Mouse (Mus musculus) heart, embryonic 13.5 days (tissue): ENCODE measurements around the gene Phf20. TPM values are rescaled to one million over a fixed set of nuclear protein-coding genes. Genes with fewer than 3 reads are reported as not detected.

Source experiments
- ATAC-seq: fragments of 200-750 bp; cut with Nextera tagmentation; 2 replicates; pipeline ENCODE4 v1.8.0; 2017; ENCODE audit warnings: moderate TSS enrichment; ENCODE audit not compliant: insufficient number of reproducible peaks, low FRiP score, low TSS enrichment; ENCODE audit errors: extremely low read depth
- H3K27ac ChIP-seq: fragments of 300-500 bp; sonication (generic); replicated peaks from 2 replicates; pipeline ENCODE4 v1.5.1; 2015; ENCODE audit warnings: moderate library complexity, mild to moderate bottlenecking, inconsistent platforms
- H3K27me3 ChIP-seq: fragments of 300-500 bp; sonication (generic); replicated peaks from 2 replicates; pipeline ENCODE4 v1.6.1; 2015; ENCODE audit warnings: mild to moderate bottlenecking, inconsistent platforms
- H3K36me3 ChIP-seq: fragments of 300-500 bp; sonication (generic); 2 replicates; pipeline ENCODE4 v1.6.1; 2015; ENCODE audit warnings: mild to moderate bottlenecking, inconsistent platforms
- H3K4me1 ChIP-seq: fragments of 300-500 bp; sonication (generic); 2 replicates; pipeline ENCODE4 v1.6.1; 2015; ENCODE audit warnings: inconsistent platforms
- H3K4me2 ChIP-seq: fragments of 300-500 bp; sonication (generic); 2 replicates; pipeline ENCODE4 v1.6.1; 2015; ENCODE audit warnings: inconsistent platforms, mild to moderate bottlenecking, moderate library complexity
- H3K4me3 ChIP-seq: fragments of 300-500 bp; sonication (generic); 2 replicates; pipeline ENCODE4 v1.5.1; 2015; ENCODE audit warnings: moderate library complexity, mild to moderate bottlenecking, inconsistent platforms
- H3K9ac ChIP-seq: fragments of 300-500 bp; sonication (generic); 2 replicates; pipeline ENCODE4 v1.6.1; 2015; ENCODE audit warnings: inconsistent platforms, mild to moderate bottlenecking, moderate library complexity
- H3K9me3 ChIP-seq: fragments of 300-500 bp; sonication (generic); 2 replicates; pipeline ENCODE4 v1.6.1; 2016; ENCODE audit warnings: inconsistent platforms
- WGBS: fragments of 180-500 bp; shearing (Covaris S2); methylation state at CpG from one replicate; pipeline ENCODE4 v1.1.7; 2015; ENCODE audit warnings: mixed read lengths; 5-methylcytosine and 5-hydroxymethylcytosine counted together
- polyA plus RNA-seq: library from polyadenylated mRNA; unstranded; fragments of >200 nt; fragmentation: Nextera tagmentation; extraction: Ambion mirVana; gene quantifications from 2 replicates; pipeline ENCODE4 v1.2.1, GENCODE M21; 2015

The Phf20 gene
- polyA plus RNA-seq, 1 experiment from 2014 or later = 48.6 TPM

DNA sequence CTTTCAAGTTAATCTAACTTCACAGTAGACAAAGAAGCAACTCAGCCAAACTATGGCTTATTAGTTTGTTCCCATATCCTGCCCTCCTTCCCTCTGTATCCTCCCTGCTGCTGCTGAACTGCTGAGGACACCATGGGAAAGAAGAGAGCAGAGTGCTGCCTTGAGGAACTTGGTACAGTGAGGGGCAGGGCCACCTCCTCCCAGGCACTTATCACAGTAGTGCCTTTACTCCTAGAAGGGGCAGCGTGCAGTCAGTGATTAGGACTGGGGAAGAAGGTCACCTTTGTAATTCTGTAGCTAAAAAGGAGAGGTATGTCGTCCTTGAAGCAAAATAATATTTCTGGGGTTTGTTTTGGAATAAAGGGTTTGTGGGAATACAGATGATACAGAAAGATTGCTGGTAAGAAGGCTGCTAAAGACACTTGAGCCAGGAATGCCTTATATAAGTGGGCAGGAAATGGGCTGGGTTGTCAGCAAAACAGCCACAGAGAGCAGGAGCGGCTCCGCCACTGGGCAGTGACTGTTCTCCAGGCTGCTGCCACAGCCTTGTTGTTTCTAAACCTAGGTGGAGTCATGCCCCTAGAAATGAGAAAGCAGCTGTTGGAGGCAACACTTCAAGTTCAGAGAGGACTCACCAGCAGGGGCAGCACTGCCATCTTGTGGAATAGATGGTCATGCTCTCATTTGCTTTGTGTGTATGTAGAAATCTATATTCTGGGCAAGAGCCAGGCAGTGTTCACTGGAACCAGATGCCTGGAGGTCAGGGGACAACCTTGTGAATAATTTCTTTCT, 82.2 kb downstream of the Phf20 start:
- 15% methylated on average over 4 of the region's 4 CpGs for WGBS
- H3K9ac ChIP-seq = peak overlapping the region; percentile 44
- no peak overlapping the region for H3K4me3 ChIP-seq
- peak overlapping the region; percentile 79 for H3K27ac ChIP-seq
- H3K9me3 ChIP-seq = no peaks in the 10 kb centered on the region
- peaks cover 21% of the 10 kb centered on the region for H3K4me1 ChIP-seq
- no peak overlapping the region for H3K4me2 ChIP-seq
- peak; percentile 37; the same call in 1 of the 2 replicates for ATAC-seq
- peaks cover 52% of the 10 kb centered on the region for H3K36me3 ChIP-seq
- no peaks in the 10 kb centered on the region for H3K27me3 ChIP-seq

DNA sequence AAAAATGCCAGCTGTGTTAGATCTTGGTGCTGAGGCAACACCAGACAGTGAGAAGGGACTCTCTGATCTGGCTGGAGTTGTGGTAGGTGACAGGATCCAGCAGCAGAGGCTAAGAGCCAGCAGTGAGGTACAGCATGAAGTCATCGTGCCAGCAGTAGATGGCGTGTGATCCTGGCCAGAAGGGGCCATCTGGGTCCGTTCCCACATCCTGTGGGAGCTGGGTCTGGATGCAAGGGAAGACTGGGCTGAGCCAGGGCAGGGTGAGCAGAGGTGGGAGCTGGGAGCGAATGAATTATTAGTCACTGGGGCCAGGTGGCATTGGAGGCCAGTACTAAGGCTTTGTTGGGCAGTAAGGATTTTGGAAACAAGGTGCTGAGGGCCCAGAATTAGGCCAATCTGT, 85.0 kb downstream of the Phf20 start:
- H3K36me3 ChIP-seq = peaks cover 56% of the 10 kb centered on the region
- H3K9me3 ChIP-seq = no peaks in the 10 kb centered on the region
- no peak for ATAC-seq
- no peak overlapping the region for H3K9ac ChIP-seq
- H3K27ac ChIP-seq = no peak overlapping the region
- H3K4me3 ChIP-seq = no peak overlapping the region
- H3K27me3 ChIP-seq = no peaks in the 10 kb centered on the region
- 55% methylated on average over 4 of the region's 4 CpGs for WGBS
- H3K4me1 ChIP-seq = peaks cover 21% of the 10 kb centered on the region
- H3K4me2 ChIP-seq = no peak overlapping the region

DNA sequence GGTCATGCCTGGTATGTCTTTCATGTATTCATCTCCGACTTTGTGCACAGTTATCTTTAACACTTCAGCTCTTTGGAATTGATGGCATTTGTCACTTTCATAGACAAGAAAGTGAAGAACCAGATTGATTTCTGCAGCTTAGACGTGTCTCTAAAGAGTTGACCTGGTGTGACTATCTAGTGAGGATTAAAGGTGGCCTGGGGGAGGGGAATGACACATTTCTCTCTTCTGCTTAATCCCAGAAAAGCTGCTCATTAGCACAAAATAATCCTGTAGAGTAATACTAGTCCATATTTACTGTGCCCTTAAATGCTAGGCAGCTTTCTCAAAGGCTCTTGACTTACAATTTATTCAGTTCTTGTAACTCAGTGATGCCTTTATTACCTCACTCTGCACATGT, 88.9 kb downstream of the Phf20 start:
- Histone ChIP-seq H3K4me3 (no peak overlapping the region), H3K36me3 (peaks cover 65% of the 10 kb centered on the region), H3K4me2 (no peak overlapping the region), H3K27ac (no peak overlapping the region), H3K9me3 (no peaks in the 10 kb centered on the region), H3K27me3 (no peaks in the 10 kb centered on the region), H3K4me1 (peaks cover 14% of the 10 kb centered on the region), H3K9ac (no peak overlapping the region)
- no peak for ATAC-seq
- 45% methylated on average over 2 of the region's 2 CpGs for WGBS

DNA sequence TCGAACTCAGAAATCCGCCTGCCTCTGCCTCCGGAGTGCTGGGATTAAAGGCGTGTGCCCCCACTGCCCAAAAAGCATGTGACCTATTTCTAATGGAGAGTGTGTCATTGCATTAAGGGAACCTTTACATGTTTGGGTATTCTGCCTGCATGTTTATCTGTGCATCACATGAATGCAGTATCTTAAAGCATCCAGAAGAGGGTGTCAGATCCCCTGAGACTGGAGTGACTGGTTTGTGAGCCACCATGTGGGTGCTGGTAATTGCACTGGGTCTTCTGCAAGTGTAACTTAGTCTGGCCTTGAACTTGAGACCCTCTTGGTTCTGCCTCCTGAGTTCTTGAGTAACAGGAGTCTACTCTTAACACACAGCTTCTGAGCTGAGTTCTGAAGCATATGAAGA, 90.5 kb downstream of the Phf20 start:
- Histone ChIP-seq H3K4me3 (no peak overlapping the region), H3K4me1 (peaks cover 11% of the 10 kb centered on the region), H3K27me3 (no peaks in the 10 kb centered on the region), H3K4me2 (no peak overlapping the region), H3K27ac (no peak overlapping the region), H3K9me3 (no peaks in the 10 kb centered on the region), H3K9ac (no peak overlapping the region), H3K36me3 (peaks cover 72% of the 10 kb centered on the region)
- 90% methylated on average over 4 of the region's 4 CpGs for WGBS
- no peak for ATAC-seq

DNA sequence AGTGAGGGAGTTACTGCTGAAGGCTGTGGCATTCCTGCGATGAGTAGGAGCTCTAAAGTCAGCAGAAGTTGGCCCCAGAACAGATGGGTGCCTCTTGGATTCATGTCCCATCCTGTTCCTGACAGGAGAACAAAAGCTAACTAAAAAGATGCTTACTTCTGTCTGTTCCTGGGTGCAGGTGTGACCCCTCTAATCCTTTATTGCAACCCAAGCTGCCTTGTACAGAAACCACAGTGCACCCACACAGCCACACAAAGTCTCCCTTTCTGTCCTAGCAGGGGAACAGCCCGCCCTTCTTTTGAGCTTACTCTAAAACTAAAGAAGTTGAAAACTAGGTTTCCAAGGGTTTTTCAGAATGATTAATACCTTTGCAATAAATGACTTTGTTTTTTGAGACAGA, 92.0 kb downstream of the Phf20 start:
- no peaks in the 10 kb centered on the region for H3K9me3 ChIP-seq
- H3K4me3 ChIP-seq = no peak overlapping the region
- peaks cover 72% of the 10 kb centered on the region for H3K36me3 ChIP-seq
- no peak for ATAC-seq
- no peak overlapping the region for H3K27ac ChIP-seq
- H3K27me3 ChIP-seq = no peaks in the 10 kb centered on the region
- H3K4me2 ChIP-seq = no peak overlapping the region
- WGBS = 79% methylated on average over 2 of the region's 2 CpGs
- no peak overlapping the region for H3K9ac ChIP-seq
- peaks cover 11% of the 10 kb centered on the region for H3K4me1 ChIP-seq

DNA sequence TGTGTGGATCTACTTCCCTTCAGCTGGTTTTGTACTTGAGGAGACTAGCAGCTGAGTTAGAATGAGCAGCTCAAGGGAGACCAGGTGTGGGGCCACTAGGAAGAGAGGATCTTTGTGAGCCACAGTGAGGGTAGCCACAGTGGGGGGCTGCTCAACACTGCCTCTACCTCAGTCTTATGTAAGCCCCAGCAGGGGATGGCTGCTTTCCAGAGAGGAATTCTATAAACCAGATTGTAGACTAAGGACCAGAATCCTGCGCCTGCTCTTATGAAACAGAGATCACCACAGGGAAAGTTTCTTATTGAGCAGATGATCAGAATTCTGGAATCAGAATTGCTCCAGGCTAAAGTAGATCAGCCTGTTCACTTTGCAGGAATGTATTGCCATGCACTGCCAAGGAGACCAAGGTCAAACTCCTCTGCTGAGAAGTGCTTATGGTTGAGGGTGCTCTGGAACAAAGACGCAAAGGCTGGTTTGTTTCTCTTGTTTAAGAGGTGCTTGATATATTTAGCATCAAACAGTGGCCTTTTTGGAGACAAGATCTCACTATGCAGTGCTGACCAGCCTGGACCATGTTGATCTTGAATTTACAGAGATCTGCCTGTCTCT, 93.4 kb downstream of the Phf20 start:
- H3K27ac ChIP-seq = peak overlapping the region; percentile 80
- ATAC-seq = no peak
- H3K4me2 ChIP-seq = no peak overlapping the region
- no peak overlapping the region for H3K4me3 ChIP-seq
- H3K27me3 ChIP-seq = no peaks in the 10 kb centered on the region
- peaks cover 11% of the 10 kb centered on the region for H3K4me1 ChIP-seq
- H3K9ac ChIP-seq = no peak overlapping the region
- H3K36me3 ChIP-seq = peaks cover 83% of the 10 kb centered on the region
- WGBS = 60% methylated on average over 2 of the region's 2 CpGs
- no peaks in the 10 kb centered on the region for H3K9me3 ChIP-seq

DNA sequence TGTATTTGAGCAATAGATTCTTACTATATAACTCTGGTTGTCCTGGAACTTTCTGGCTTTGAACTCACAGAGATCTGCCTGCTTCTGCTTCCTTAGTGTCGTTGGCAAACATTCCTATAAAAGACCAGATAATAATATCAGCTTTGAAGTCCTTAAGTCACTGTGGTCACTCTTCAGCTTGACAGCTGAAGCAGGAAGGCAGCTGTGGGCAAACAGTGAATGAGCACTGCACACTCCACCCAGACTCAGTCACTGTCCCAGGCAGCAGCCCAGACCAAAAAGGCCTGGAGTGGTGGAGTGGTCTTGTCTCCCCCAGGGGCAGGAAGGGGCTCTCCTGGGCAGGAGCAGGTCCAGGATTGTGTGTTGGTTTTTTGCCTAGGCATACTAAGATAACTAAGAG, 95.7 kb downstream of the Phf20 start:
- Histone ChIP-seq H3K4me3 (no peak overlapping the region), H3K27ac (no peak overlapping the region), H3K36me3 (peaks cover 87% of the 10 kb centered on the region), H3K9me3 (no peaks in the 10 kb centered on the region), H3K4me2 (no peak overlapping the region), H3K27me3 (no peaks in the 10 kb centered on the region), H3K9ac (no peak overlapping the region), H3K4me1 (peaks cover 12% of the 10 kb centered on the region)
- WGBS = 61% methylated on average over 1 of the region's 1 CpGs
- no peak for ATAC-seq

DNA sequence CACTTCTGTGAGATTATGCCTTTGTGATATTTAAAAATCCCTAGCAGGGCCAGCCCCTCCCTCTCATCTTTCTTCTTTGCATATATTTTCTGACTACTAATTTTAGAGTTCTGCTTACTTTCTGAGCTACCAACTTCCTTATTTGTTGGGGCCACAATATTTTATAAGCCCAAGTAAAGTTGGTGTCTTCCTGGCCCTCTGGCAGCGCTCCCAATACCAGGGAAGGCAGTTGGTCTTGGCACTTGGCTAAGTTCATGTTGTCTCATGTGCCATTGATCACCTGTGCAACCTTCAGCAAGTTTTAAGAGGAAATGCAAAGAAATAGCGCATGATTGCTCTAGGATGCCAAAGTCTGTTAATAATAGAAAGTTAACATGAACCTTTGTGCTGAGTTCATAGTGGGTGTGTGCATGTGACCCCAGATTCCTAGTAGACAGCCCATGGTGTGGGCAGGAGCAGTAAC, 99.4 kb downstream of the Phf20 start:
- no peak overlapping the region for H3K4me3 ChIP-seq
- H3K4me2 ChIP-seq = no peak overlapping the region
- WGBS = 94% methylated on average over 2 of the region's 2 CpGs
- H3K9ac ChIP-seq = no peak overlapping the region
- H3K27ac ChIP-seq = no peak overlapping the region
- no peak for ATAC-seq
- H3K9me3 ChIP-seq = no peaks in the 10 kb centered on the region
- peaks cover 86% of the 10 kb centered on the region for H3K36me3 ChIP-seq
- H3K27me3 ChIP-seq = no peaks in the 10 kb centered on the region
- H3K4me1 ChIP-seq = peaks cover 19% of the 10 kb centered on the region

DNA sequence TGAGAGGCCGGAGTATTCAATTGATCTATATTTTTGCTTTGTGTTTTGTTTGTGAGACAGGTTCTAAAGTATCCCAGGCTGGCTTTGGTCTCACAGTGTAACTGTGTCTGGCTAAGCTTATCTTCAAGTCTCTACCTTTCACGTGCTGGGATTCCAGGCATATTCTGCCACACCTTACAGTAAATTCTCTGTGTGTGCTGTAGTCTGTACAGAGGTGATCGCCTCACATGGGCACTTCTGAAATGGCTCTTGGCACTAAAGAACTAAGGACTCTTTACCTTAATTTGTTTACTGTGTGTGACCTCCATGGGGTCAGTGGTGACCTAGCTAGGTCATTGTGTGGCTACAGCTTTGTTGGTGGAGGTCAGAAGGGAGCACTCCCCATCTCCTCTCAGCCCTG, 99.9 kb downstream of the Phf20 start:
- Histone ChIP-seq H3K36me3 (peaks cover 86% of the 10 kb centered on the region), H3K27me3 (no peaks in the 10 kb centered on the region), H3K27ac (no peak overlapping the region), H3K4me1 (peaks cover 19% of the 10 kb centered on the region), H3K4me2 (no peak overlapping the region), H3K9me3 (no peaks in the 10 kb centered on the region), H3K4me3 (no peak overlapping the region), H3K9ac (no peak overlapping the region)
- ATAC-seq = no peak
- WGBS = 82% methylated on average over 3 of the region's 3 CpGs

DNA sequence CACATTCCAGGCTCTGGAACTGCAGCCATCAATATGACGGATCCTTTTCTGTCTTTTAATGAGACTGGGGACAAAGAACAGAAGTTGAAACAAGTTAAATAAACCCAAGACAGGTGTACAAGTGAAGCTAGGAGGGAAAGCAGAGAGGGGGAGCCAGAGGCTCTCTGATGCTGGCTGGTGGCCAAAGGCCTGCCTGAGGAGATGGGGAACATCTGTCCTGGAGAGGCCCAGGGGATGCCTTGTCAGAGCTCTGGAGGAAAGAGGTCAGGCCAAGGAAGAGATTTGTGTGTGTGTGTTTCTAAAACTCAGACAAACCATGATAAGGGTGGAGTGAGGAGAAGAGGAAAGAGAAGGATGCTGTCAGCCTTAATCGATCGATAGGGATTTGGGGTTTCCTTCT, 101.4 kb downstream of the Phf20 start:
- Histone ChIP-seq H3K36me3 (peaks cover 88% of the 10 kb centered on the region), H3K4me1 (peaks cover 19% of the 10 kb centered on the region), H3K4me3 (no peak overlapping the region), H3K9me3 (no peaks in the 10 kb centered on the region), H3K4me2 (no peak overlapping the region), H3K27ac (no peak overlapping the region), H3K27me3 (no peaks in the 10 kb centered on the region), H3K9ac (no peak overlapping the region)
- WGBS = 64% methylated on average over 3 of the region's 3 CpGs
- peak; percentile 54; the same call in 1 of the 2 replicates for ATAC-seq

DNA sequence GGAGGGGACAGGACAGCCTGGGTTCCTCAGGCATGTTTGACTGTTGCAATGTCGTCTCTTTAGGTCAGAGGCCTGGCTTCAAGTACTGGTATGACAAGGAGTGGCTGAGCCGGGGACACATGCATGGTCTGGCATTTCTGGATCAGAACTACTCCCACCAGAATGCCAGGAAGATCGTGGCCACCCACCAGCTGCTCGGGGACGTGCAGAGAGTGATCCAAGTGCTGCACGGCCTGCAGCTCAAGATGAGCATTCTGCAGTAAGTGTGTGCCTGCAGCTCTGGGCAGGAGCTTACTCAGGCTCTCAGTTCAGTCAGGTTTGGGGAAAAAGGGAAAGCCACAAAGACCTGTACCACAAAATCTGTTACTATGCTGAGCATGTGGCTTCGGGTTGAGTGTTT, 102.2 kb downstream of the Phf20 start:
- peaks cover 86% of the 10 kb centered on the region for H3K36me3 ChIP-seq

DNA sequence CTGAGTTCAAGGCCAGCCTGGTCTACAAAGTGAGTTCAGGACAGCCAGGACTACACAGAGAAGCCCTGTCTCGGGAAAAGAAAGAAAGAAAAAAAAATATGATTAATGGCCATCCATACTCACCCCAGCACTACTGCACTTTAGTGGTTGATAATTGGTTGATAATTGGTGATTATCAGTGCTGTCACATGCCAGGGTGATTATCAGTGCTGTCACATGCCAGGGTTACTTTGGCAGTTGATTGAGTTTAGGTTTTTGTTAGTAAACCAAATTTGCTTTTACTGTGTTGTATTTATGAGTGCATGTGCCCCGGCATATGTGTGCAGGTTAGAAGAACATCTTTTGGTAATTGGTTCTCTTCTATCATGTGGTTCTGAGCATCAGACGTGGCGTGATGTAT, 105.8 kb downstream of the Phf20 start:
- H3K9me3 ChIP-seq = no peaks in the 10 kb centered on the region
- H3K36me3 ChIP-seq = peaks cover 75% of the 10 kb centered on the region
- no peaks in the 10 kb centered on the region for H3K27me3 ChIP-seq
- WGBS = 80% methylated on average over 4 of the region's 4 CpGs
- no peak overlapping the region for H3K9ac ChIP-seq
- H3K4me1 ChIP-seq = peaks cover 17% of the 10 kb centered on the region
- no peak overlapping the region for H3K27ac ChIP-seq
- H3K4me2 ChIP-seq = no peak overlapping the region
- no peak for ATAC-seq
- no peak overlapping the region for H3K4me3 ChIP-seq

More for the DNA sequence above, 102.2 kb downstream of the Phf20 start:
- no peak for ATAC-seq
- Histone ChIP-seq H3K4me1 (peaks cover 19% of the 10 kb centered on the region), H3K9me3 (no peaks in the 10 kb centered on the region), H3K9ac (no peak overlapping the region), H3K4me3 (no peak overlapping the region), H3K4me2 (no peak overlapping the region), H3K27ac (0 out of 2 replicates have a peak overlapping the region, but pooled peaks have one; percentile 0), H3K27me3 (no peaks in the 10 kb centered on the region)
- 85% methylated on average over 7 of the region's 7 CpGs for WGBS
